Mouse (Mus musculus): ENCODE measurements at regions not wholly inside any gene's neighbourhood (a gene's known extent, or its start where the extent isn't known, plus 50 kb on each side); places are given as distances from the start of the nearest gene placed in this dataset.

GRCm38 (mm10) chr10:110534387-110534786 lies 78.4 kb upstream of the Nav3 start:
- no peak for DNase-seq (ENCODE audit: low spot score)

- no peak for DNase-seq (ENCODE audit: low spot score)
These were observed 86.7 kb upstream of the Nav3 start for GRCm38 (mm10) chr10:110542712-110543111.

DNA sequence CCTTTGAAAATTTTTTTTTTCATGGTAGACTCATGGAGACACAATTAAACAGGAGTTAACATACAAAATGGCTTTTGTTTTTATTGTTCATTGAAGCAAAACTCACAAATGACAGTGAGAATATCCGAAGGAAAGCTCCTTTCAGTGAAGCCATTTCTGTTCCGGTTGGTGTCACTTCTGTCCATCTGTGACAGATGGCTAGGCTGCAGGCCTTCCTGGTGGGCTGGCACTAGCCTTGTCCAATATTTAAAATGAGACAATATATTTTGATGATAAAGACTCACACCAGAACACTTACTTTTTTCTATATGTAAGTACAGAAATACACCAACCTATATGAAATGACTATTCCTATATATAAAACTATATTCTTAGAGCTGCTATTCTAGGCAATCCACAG lies 92.4 kb upstream of the Nav3 start:
- no peak for DNase-seq (ENCODE audit: low spot score)

DNA sequence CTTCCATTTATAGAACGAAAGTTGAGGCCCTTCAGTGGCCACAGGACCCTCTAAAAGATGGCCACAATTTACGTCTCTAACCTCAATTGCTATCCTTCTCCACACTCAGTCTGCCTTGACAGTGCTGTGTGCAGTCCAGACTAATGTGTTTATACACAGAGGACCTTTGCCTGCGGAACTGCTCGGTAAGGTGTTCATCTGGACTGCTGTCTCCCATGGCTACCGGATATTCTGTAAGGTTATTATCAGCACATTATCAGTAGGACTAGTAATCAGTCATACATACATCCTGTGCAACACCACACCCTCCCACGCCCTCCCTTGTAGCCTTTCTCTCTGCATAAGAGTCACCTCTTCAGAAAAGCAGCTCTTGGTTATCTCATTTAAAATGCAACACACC lies 98.0 kb upstream of the Nav3 start:
- no peak for DNase-seq (ENCODE audit: low spot score)

DNA sequence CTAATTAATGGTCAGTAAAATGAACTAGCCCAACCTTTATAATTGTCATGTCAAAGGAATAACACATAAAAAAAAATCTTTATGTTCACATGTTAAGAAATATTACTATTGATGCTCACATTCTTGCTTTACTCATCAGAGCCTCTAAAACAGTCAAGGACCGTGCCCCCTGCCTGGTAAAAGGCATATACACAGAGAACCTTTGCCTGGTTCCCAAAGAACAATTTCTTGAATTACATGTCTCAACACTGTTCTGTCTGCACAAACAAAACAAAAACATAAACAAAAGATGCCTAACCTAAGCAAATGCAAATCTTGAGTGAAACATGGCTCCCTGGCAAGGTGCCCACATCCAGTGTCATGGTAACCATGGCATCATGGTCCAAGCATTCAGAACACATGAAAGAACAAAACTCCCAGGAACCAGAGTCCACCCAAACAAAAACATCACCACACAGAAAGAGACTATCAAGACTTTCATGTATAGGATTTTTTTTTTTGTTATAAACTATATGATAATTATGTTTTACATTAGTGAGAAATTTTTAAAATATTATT lies 100.4 kb upstream of the Nav3 start:
- no peak for DNase-seq (ENCODE audit: low spot score)

DNA sequence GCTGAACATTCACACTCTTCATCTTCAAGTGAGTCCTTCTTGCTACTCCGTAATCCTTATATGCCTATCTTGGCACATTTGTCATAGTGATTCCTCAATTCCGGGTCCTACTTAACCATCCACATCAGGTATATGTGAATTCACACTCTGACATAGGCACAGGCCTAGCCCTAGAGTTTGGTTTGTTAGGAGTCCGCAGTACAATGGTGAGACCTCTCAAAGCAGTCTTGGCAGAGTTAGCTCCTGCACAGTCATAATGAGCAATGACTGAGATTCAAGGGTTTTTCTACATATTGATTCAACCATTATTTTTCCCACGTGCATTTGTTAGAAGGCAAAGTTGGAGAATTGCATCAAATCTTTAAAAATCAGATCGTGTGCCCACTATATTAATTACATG lies 107.1 kb upstream of the Nav3 start:
- no peak for DNase-seq (ENCODE audit: low spot score)

DNA sequence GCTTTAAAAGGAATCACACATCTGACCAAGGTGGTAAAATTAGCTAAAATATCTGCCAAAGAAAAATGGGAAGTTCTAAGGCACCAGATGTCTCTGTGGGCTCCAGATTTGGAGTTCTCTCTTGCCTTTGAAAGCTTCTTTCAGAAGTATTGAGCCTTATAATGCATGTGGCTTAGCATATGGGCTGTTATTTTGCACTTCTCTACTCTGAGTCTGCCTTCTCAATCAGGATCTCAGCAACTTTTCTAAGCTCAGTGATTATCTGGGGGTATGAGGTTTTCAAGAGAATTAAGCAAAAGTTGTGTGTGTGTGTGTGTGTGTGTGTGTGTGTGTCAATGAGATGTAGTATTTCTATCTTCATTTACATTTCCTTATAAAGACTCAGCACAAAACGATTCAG lies 107.6 kb upstream of the Nav3 start:
- DNase-seq (ENCODE audit: low spot score): peak; percentile 49

DNA sequence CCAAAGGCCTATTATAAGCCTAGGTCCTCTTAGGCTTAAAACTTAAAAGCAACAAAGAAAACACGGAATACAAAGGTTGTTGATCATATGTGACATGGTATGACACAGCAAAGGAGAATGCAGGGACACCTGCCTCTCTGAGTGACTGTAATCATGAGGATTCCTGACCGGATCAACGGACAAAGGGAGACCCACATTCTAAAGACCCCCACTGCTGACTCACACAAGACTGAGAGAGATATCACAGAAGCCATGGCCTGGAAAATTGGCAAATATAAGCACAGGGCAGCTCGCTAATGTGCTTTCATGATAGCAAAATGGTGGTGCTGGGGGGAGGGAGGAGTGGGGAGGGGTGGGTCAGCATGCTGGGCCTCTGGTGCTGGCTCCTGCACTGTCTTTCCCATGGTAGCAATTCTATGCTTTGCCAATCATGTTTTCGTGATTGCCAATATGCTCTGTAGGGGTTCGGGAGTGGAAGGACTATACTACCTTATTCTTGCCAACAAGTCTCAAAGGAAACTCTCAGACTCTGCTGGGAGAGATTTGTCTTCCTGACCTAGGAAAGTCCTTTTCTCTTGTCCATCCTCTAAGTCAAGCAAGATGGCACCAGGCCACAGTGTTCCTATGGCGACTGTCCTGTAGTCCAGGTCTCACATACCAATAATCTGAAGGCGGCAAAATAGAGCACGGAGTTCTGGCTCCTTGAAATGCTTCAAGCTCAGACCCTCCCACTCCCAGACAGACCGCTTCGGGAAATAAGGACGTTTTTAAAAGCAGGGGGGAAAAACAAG lies 110.5 kb upstream of the Nav3 start:
- DNase-seq (ENCODE audit: low spot score): no peak

DNA sequence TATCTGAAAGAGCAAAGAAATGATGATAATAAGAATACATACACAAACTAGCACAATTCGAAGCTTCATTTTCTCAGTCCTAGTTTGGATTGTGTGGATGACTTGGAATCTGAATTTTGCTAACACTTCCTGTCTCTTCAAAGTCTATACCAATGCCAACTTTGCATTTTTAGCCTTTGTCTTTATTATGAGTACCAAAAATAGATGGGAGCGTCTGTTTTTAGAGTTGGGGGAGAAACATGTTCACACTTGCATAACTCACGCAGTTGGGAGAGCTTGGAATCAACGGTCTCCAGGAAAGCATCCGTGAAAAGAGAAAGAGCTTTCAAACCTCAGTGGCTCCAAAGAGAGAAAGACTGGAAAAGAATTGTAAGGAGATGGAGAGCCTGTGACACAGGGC lies 114.5 kb upstream of the Nav3 start:
- DNase-seq (ENCODE audit: low spot score): peak; percentile 30

DNA sequence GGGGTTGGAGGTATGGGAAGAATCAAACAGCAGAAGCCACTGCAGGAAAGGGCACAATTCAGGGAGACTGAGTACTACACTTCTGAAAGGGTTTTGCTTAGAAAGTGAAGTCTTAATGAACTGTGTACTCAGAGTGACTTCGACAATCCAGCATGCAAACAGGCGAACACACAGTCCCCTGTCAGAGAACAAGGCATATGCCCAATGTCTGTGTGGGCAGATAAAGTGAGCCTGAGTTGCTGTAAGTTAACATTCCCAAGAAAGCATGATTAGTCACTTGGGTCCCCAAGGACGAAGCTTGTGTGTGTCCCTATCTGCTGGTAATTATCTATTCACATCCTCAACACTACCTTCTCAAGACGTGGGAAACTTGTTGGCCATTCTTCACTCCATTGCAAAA lies 115.2 kb upstream of the Nav3 start:
- DNase-seq (ENCODE audit: low spot score): peak; percentile 16

DNA sequence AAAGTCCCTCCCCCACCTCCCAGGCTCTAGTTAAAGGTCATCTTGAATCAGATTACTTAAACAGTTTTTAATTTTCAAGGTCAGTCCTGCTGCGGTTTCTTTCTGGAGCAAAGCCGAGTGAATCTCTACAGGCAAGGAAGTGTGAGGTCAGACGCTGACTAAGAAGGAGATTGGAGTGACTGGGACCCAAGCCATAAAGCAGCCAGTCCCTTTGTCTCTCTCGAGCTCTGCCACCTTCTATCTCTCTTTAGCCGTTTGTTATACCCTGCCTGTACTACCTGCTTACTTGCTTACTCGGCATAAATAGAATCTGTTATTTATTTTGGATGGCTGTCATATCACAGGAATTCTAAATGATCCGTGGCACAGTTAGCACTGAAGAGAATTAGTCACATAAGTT lies 117.5 kb upstream of the Nav3 start:
- DNase-seq (ENCODE audit: low spot score): no peak

DNA sequence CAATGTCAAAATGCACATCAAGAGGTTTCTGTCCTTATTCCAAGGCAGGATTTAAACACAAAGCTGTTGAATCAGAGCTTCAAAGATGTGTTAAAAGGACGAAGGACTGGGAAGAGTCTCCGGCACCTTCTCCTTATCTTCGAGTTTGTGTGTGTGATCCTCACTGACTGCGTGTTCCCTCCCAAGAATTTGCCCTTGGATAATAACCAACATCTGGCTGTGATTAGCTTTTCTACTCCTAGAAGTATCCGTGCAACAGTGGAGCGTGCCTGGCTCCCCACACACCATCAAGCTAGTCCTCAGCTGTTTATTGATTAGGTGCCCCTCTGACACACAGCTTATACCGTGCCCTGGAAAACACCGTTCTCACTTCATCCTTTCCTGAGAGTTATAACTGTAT lies 130.0 kb upstream of the Nav3 start:
- DNase-seq (ENCODE audit: low spot score): no peak

DNA sequence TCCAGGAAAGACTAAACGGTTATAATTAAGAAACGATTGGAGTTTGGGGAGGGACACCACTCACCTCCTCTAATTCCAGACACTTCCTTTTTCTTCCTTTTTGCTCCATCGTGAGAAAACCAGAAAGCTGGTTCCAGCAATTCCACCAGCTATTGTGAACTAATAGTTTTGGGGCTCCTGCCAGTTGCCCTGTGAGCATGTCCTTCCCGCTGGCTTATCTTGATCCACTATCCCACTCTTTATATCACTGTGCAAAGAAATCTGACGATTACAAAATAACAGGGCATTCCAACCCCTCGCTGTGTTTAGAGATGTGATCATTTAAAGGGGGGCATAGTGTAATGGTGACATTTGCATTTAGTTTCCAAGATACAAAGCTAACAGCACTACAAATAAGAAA lies 130.5 kb upstream of the Nav3 start:
- no peak for DNase-seq (ENCODE audit: low spot score)

DNA sequence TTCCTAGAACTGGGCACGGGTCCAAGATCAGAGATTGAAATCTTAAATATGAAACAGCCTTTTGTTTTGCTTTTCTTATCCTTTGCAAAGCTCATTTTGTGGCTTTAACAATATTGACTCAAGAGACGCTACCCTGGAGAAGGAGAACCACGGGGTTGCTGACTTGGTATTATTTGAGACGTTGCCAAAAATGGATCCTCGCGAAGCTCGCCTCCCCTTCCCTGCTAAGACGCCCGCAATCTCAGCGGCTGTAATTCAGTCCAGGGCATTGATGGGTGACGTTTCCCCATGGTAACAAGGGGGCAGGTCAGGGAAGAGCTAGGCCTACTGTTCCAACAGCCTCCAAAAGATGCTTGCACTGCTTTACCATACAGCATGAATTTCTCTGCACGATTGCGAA lies 131.5 kb upstream of the Nav3 start:
- DNase-seq (ENCODE audit: low spot score): no peak

DNA sequence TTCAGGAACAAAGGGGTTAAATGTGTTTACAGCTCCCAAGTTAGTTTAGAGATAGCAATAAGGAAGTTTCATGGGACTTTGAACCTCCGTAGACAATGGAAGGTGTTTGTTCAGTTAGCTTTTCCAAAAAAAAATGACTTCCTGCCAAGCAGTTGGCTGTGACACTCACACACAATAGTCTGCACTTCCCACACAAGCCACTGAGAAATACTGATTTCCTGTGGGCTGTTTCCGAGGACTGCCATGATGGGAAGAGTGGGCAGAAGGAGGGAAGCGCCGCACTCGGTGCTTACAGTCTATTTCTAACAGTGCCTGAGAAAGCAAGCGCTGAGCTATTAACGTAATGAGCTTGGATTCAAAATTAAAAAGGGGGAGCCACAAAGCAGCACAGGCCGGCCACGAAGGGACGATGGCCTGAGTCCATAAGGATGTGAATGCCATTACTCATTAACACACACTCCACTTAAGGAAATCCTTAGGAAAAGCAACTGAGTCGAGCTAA lies 144.4 kb upstream of the Nav3 start:
- peak; percentile 39 for DNase-seq (ENCODE audit: low spot score)

DNA sequence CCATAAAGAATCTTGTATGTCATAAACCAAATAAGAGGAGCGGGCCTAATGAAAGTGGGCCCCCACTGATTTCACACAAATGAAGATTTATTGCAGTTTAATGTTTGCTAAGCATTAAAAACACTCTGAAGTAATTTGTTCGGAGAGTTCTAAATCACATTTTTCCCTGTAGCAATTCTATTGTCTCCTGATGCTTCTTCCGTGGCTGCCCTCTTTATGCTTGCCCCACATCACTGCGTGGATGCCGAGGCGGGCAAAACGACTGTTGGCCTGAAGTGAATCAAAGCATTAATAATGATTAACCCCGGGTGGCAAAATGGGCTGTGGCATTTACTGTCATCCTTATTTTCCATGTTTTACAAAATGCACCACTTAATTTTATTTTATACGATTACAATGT lies 134.9 kb upstream of the E2f7 start:
- DNase-seq (ENCODE audit: low spot score): no peak

- no peak for DNase-seq (ENCODE audit: low spot score)
These were observed 128.2 kb upstream of the E2f7 start for GRCm38 (mm10) chr10:110617004-110617403.

GRCm38 (mm10) chr10:110619193-110619592 lies 126.0 kb upstream of the E2f7 start:
- peak; percentile 2 for DNase-seq (ENCODE audit: low spot score)

- no peak for DNase-seq (ENCODE audit: low spot score)
These were observed 119.6 kb upstream of the E2f7 start for GRCm38 (mm10) chr10:110625644-110626043.

DNA sequence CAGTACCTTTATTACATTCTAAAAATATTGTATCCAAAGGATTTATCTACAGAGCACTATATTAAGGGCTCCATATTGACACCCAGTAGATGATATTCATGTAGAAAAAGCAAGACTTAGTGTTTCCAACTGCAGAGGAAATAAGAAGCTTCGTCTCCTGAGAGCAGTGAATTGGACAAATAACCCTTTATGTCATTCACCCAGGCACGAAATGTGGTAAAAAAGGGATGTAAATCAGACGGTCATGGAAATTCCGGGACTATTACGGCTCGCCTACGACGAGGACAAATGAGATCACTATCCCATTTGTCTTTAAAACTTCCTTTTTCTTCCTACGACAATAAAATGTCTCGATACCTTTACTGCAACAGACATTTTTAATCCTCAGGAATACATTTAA lies 104.8 kb upstream of the E2f7 start:
- DNase-seq (ENCODE audit: low spot score): no peak

DNA sequence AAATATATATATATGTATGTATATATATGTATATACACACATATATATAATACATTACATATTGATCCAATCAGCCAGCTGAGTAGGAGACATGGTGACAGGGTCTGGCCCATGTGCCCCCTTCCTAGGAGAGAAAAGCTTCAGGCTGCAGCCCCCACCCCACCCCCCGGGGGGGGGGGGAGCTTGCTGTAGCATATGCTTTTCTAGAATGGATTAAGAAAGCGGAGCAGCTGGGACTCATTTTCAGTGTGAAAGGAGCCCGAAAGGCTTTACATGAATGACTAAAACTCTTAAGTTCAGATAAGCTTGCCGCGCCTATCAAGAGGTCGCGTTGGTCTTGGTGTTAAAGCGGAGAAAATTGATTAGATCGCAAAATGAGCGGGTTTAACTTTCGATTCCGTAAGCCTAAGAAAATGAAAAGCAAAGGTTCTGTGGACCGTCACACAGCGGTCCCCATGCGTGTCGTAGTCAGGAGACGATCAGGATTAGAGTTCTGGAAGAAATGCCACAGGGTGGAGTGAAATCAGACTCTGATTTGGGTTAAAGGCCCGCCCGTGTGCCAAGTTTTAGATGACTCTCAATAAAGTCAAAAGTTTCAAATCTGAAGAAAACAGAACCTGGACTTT lies 103.1 kb upstream of the E2f7 start:
- DNase-seq (ENCODE audit: low spot score): no peak

DNA sequence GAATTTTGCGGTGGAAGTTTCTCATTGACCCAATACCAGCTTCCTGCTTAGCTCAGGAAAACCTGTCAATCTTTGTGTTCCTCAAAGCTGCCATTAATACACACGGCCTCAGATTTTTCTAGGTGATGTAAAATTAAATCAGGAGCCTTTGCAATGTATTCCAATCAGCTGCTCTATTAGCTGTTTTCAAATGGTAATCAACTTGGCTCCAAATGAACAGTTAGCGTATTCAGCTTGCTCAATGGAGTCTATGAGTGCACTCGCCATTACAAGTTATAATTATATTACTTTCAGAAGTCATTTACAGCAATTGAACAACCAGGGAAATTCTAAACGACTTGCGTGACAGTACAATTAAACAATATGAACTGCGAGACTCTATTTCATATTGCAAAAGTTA lies 97.6 kb upstream of the E2f7 start:
- DNase-seq (ENCODE audit: low spot score): no peak

- no peak for DNase-seq (ENCODE audit: low spot score)
These were observed 95.1 kb upstream of the E2f7 start for GRCm38 (mm10) chr10:110650107-110650506.

DNA sequence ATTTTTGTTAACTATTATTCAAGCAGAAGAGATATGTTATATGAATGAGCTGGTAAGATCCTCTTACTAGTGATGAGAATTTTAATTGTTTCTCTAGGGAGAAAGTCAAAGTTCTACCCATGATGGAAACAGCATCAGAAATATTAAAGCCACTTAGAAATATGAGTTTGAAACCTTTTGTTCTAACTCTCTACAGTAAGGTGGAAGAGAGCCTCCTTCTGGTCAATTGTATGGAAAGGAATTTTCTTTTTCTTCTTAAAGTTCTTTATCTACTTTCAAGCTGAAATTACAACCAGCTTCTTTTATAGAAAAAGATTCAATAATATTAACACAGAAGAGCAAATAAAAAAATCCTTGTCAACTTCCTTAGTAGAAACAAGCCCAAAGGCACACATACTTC lies 94.4 kb upstream of the E2f7 start:
- no peak for DNase-seq (ENCODE audit: low spot score)

Data from left cerebral cortex, adult 11 months (tissue).